Mouse (Mus musculus) telencephalon, adult 2 months (tissue): Measurements from ENCODE around the gene E330021D16Rik.
"Not testable (repeated sequence)": the region's sequence is repeated elsewhere in the genome, so short reads cannot be mapped to it uniquely, and the experiment has no call there.

Experiments used
- DNase-seq: peaks from one replicate; pipeline ENCODE4 v3.0.0-alpha.2; 2011; ENCODE audit warnings: low read depth, low spot score

E330021D16Rik gene

GRCm38 (mm10) chr6:136415133-136415775 lies at the start of gene E330021D16Rik:
Gene E330021D16Rik (minus strand): TSS chr6:136415569.
- DNase-seq = no peak

GRCm38 (mm10) chr6:136465021-136465420 lies 49.7 kb upstream of the E330021D16Rik start:
- DNase-seq = no peak

- DNase-seq = no peak
Measured at GRCm38 (mm10) chr6:136464121-136464621, 48.8 kb upstream of the E330021D16Rik start.

- no peak for DNase-seq
Measured at GRCm38 (mm10) chr6:136463491-136463890, 48.1 kb upstream of the E330021D16Rik start.

GRCm38 (mm10) chr6:136459156-136459555 lies 43.8 kb upstream of the E330021D16Rik start:
- DNase-seq = no peak

GRCm38 (mm10) chr6:136456302-136456701 lies 40.9 kb upstream of the E330021D16Rik start:
- DNase-seq = no peak

- no peak for DNase-seq
Measured at GRCm38 (mm10) chr6:136455696-136456095, 40.3 kb upstream of the E330021D16Rik start.

GRCm38 (mm10) chr6:136452623-136453022 lies 37.3 kb upstream of the E330021D16Rik start:
- no peak for DNase-seq

- DNase-seq = no peak
Measured at GRCm38 (mm10) chr6:136450863-136451262, 35.5 kb upstream of the E330021D16Rik start.

- DNase-seq = no peak
Measured at GRCm38 (mm10) chr6:136449930-136450329, 34.6 kb upstream of the E330021D16Rik start.

GRCm38 (mm10) chr6:136449270-136449692 lies 33.9 kb upstream of the E330021D16Rik start:
- peak; percentile 67 for DNase-seq

GRCm38 (mm10) chr6:136439205-136439604 lies 23.8 kb upstream of the E330021D16Rik start:
- not testable (repeated sequence) for DNase-seq

- DNase-seq = not testable (repeated sequence)
Measured at GRCm38 (mm10) chr6:136436151-136436550, 20.8 kb upstream of the E330021D16Rik start.

GRCm38 (mm10) chr6:136433573-136433972 lies 18.2 kb upstream of the E330021D16Rik start:
- no peak for DNase-seq

- DNase-seq = no peak
Measured at GRCm38 (mm10) chr6:136431896-136432248, 16.5 kb upstream of the E330021D16Rik start.

- DNase-seq = no peak
Measured at GRCm38 (mm10) chr6:136431169-136431895, 16.0 kb upstream of the E330021D16Rik start.

- no peak for DNase-seq
Measured at GRCm38 (mm10) chr6:136429441-136429840, 14.1 kb upstream of the E330021D16Rik start.

GRCm38 (mm10) chr6:136428412-136428811 lies 13.0 kb upstream of the E330021D16Rik start:
- DNase-seq = no peak

- DNase-seq = no peak
Measured at GRCm38 (mm10) chr6:136427240-136427639, 11.9 kb upstream of the E330021D16Rik start.

- no peak for DNase-seq
Measured at GRCm38 (mm10) chr6:136425956-136426355, 10.6 kb upstream of the E330021D16Rik start.

- DNase-seq = no peak
Measured at GRCm38 (mm10) chr6:136424166-136424565, 8.8 kb upstream of the E330021D16Rik start.

- no peak for DNase-seq
Measured at GRCm38 (mm10) chr6:136423201-136423600, 7.8 kb upstream of the E330021D16Rik start.
